Mouse (Mus musculus) macrophage (primary cell): ENCODE results near the gene Dmkn. TPM values are rescaled to one million over a fixed set of nuclear protein-coding genes. Genes with fewer than 3 reads are reported as not detected.
"Not testable (repeated sequence)": the region's sequence is repeated elsewhere in the genome, so short reads cannot be mapped to it uniquely, and the experiment has no call there.

Experiments
- H3K27ac ChIP-seq: fragments of 350-480 bp; formaldehyde crosslinking; 2 replicates; pipeline ENCODE4 v1.9.0; 2021
- H3K36me3 ChIP-seq: fragments of 350-480 bp; formaldehyde crosslinking; 2 replicates; pipeline ENCODE4 v1.9.0; 2021; ENCODE audit errors: inconsistent target
- H3K4me3 ChIP-seq: fragments of 350-480 bp; formaldehyde crosslinking; 2 replicates; pipeline ENCODE4 v1.9.0; 2021; ENCODE audit errors: inconsistent target
- H3K79me2 ChIP-seq: fragments of 350-480 bp; formaldehyde crosslinking; 2 replicates; pipeline ENCODE4 v1.9.0; 2021; ENCODE audit errors: inconsistent target
- WGBS: methylation state at CpG from one replicate; pipeline ENCODE4 v1.1.7; 2026; ENCODE audit warnings: inconsistent platforms; ENCODE audit not compliant: missing documents; 5-methylcytosine and 5-hydroxymethylcytosine counted together
- polyA plus RNA-seq: library from polyadenylated mRNA; stranded (reverse); fragments of 250-400 nt; gene quantifications from 3 replicates; pipeline ENCODE4 v1.2.4, GENCODE M21; 2018; ENCODE audit warnings: inconsistent platforms

Dmkn gene
- polyA plus RNA-seq, 1 experiment from 2014 or later = 0.37 TPM

GRCm38 (mm10) chr7:30812291-30812807 is 48.8 kb downstream of the Dmkn start:
- 12% methylated on average over 6 of the region's 6 CpGs for WGBS
- Histone ChIP-seq H3K27ac (peak overlapping the region; percentile 88), H3K79me2 (no peaks in the 10 kb centered on the region), H3K36me3 (no peaks in the 10 kb centered on the region), H3K4me3 (no peak overlapping the region)

- no peaks in the 10 kb centered on the region for H3K36me3 ChIP-seq
- no peak overlapping the region for H3K27ac ChIP-seq
- 26% methylated on average over 6 of the region's 6 CpGs for WGBS
- H3K79me2 ChIP-seq = no peaks in the 10 kb centered on the region
- no peak overlapping the region for H3K4me3 ChIP-seq
Measured at GRCm38 (mm10) chr7:30820131-30820530, 56.6 kb downstream of the Dmkn start.

GRCm38 (mm10) chr7:30820854-30821445 is 57.4 kb downstream of the Dmkn start:
- no peaks in the 10 kb centered on the region for H3K79me2 ChIP-seq
- H3K36me3 ChIP-seq = no peaks in the 10 kb centered on the region
- H3K27ac ChIP-seq = no peak overlapping the region
- WGBS = 17% methylated on average over 7 of the region's 7 CpGs
- H3K4me3 ChIP-seq = no peak overlapping the region

GRCm38 (mm10) chr7:30821532-30821931 is 58.0 kb downstream of the Dmkn start:
- WGBS = 46% methylated on average over 5 of the region's 5 CpGs
- Histone ChIP-seq H3K27ac (no peak overlapping the region), H3K4me3 (no peak overlapping the region), H3K36me3 (no peaks in the 10 kb centered on the region), H3K79me2 (no peaks in the 10 kb centered on the region)

GRCm38 (mm10) chr7:30823675-30824074 is 60.1 kb downstream of the Dmkn start, which contains the start of gene Ffar2:
TSS of gene Ffar2 (minus strand) at chr7:30823775.
- no peak within 1 kb of the TSS for H3K27ac ChIP-seq
- no peaks in the 10 kb centered on the region for H3K79me2 ChIP-seq
- H3K36me3 ChIP-seq = no peaks in the 10 kb centered on the region
- WGBS = 97% methylated on average over 15 of the region's 18 CpGs
- H3K4me3 ChIP-seq = no peak within 1 kb of the TSS

- Histone ChIP-seq H3K36me3 (no peaks in the 10 kb centered on the region), H3K4me3 (no peak overlapping the region), H3K27ac (no peak overlapping the region), H3K79me2 (no peaks in the 10 kb centered on the region)
- WGBS = 97% methylated on average over 3 of the region's 3 CpGs
Measured at GRCm38 (mm10) chr7:30824306-30824705, 60.8 kb downstream of the Dmkn start.

GRCm38 (mm10) chr7:30826660-30827059 is 63.1 kb downstream of the Dmkn start:
- 90% methylated on average over 3 of the region's 10 CpGs for WGBS
- no peaks in the 10 kb centered on the region for H3K79me2 ChIP-seq
- H3K4me3 ChIP-seq = no peak overlapping the region
- H3K27ac ChIP-seq = no peak overlapping the region
- no peaks in the 10 kb centered on the region for H3K36me3 ChIP-seq

GRCm38 (mm10) chr7:30828871-30829270 is 65.3 kb downstream of the Dmkn start:
- H3K36me3 ChIP-seq, H3K4me3 ChIP-seq, H3K79me2 ChIP-seq, H3K27ac ChIP-seq: not testable (repeated sequence)

GRCm38 (mm10) chr7:30829428-30829827 is 65.9 kb downstream of the Dmkn start:
- no peaks in the 10 kb centered on the region for H3K79me2 ChIP-seq
- no peak overlapping the region for H3K4me3 ChIP-seq
- no peak overlapping the region for H3K27ac ChIP-seq
- no peaks in the 10 kb centered on the region for H3K36me3 ChIP-seq
- 84% methylated on average over 3 of the region's 3 CpGs for WGBS

Other genes with a start within 250 kb of the Dmkn start
- gene Arhgap33, start 228.7 kb upstream of the Dmkn start, polyA plus RNA-seq = 0.09 to 0.30 TPM (median 0.16 TPM) in 3 replicates
- 3.0 to 7.5 TPM (median 3.9 TPM) in 3 replicates for gene Hspb6, start 211.6 kb upstream of the Dmkn start, polyA plus RNA-seq
- 1.8 to 5.6 TPM (median 2.0 TPM) in 3 replicates for gene Proser3, start 211.5 kb upstream of the Dmkn start, polyA plus RNA-seq
- gene Lin37, start 203.9 kb upstream of the Dmkn start, polyA plus RNA-seq = 18.0 to 27.7 TPM (median 25.4 TPM) in 3 replicates
- gene U2af1l4, start 200.5 kb upstream of the Dmkn start, polyA plus RNA-seq = 61.4 to 79.9 TPM (median 65.3 TPM) in 3 replicates
- gene Gm49396, start 200.4 kb upstream of the Dmkn start, polyA plus RNA-seq = 0.69 to 3.4 TPM (median 0.84 TPM) in 3 replicates
- 123 to 220 TPM (median 157 TPM) in 3 replicates for gene Psenen, start 200.1 kb upstream of the Dmkn start, polyA plus RNA-seq
- 0.68 TPM in 1 of 3 replicates, not detected in the others for gene Igflr1, start 198.3 kb upstream of the Dmkn start, polyA plus RNA-seq
- gene Kmt2b, start 175.0 kb upstream of the Dmkn start, polyA plus RNA-seq = 13.9 to 35.4 TPM (median 16.1 TPM) in 3 replicates
- 0.14 TPM in 1 of 3 replicates, not detected in the others for gene Zbtb32, start 164.8 kb upstream of the Dmkn start, polyA plus RNA-seq
- 0.46 TPM in 1 of 3 replicates, not detected in the others for gene Upk1a, start 150.9 kb upstream of the Dmkn start, polyA plus RNA-seq
- 333 to 597 TPM (median 504 TPM) in 3 replicates for gene Cox6b1, start 137.6 kb upstream of the Dmkn start, polyA plus RNA-seq
- gene Etv2, start 127.9 kb upstream of the Dmkn start, polyA plus RNA-seq = not detected in 3 replicates
- 49.7 to 73.5 TPM (median 66.3 TPM) in 3 replicates for gene Rbm42, start 113.4 kb upstream of the Dmkn start, polyA plus RNA-seq
- gene Haus5, start 98.8 kb upstream of the Dmkn start, polyA plus RNA-seq = 4.8 to 11.7 TPM (median 6.3 TPM) in 3 replicates
- gene Pmis2, start 92.2 kb upstream of the Dmkn start, polyA plus RNA-seq = not detected in 3 replicates
- not detected in 3 replicates for gene 2200002J24Rik, start 64.8 kb upstream of the Dmkn start, polyA plus RNA-seq
- not detected in 3 replicates for gene Atp4a, start 51.5 kb upstream of the Dmkn start, polyA plus RNA-seq
- 24.1 to 98.6 TPM (median 72.6 TPM) in 3 replicates for gene Tmem147, start 34.2 kb upstream of the Dmkn start, polyA plus RNA-seq
- gene Gapdhs, start 20.1 kb upstream of the Dmkn start, polyA plus RNA-seq = not detected in 3 replicates
- 0.54 to 2.3 TPM (median 1.5 TPM) in 3 replicates for gene Sbsn, start 12.3 kb upstream of the Dmkn start, polyA plus RNA-seq
- gene Krtdap, start 24.1 kb downstream of the Dmkn start, polyA plus RNA-seq = not detected in 3 replicates
- gene Ffar2, start 60.0 kb downstream of the Dmkn start, polyA plus RNA-seq = 0.10 TPM in 1 of 3 replicates, not detected in the others
- not detected in 3 replicates for gene Ffar3, start 92.4 kb downstream of the Dmkn start, polyA plus RNA-seq
- not detected in 3 replicates for gene Ffar1, start 97.8 kb downstream of the Dmkn start, polyA plus RNA-seq
- 15.6 to 31.6 TPM (median 22.5 TPM) in 3 replicates for gene Cd22, start 116.6 kb downstream of the Dmkn start, polyA plus RNA-seq
- gene Mag, start 151.1 kb downstream of the Dmkn start, polyA plus RNA-seq = 0.43 to 1.9 TPM (median 0.78 TPM) in 3 replicates
- gene Hamp2, start 160.9 kb downstream of the Dmkn start, polyA plus RNA-seq = not detected in 3 replicates
- gene Hamp, start 180.3 kb downstream of the Dmkn start, polyA plus RNA-seq = not detected in 3 replicates
- gene Usf2, start 193.0 kb downstream of the Dmkn start, polyA plus RNA-seq = 95.7 to 263 TPM (median 152 TPM) in 3 replicates
- 0.29 to 2.2 TPM (median 0.38 TPM) in 3 replicates for gene Lsr, start 209.7 kb downstream of the Dmkn start, polyA plus RNA-seq
- 0.21 to 0.26 TPM in 2 of 3 replicates, not detected in the other for gene Fam187b, start 210.0 kb downstream of the Dmkn start, polyA plus RNA-seq